ENCODE assay signal across 14 mouse cellular contexts in genomic region chr10:63158191-63158590, GRCm38 (mm10). TPM values are rescaled to one million over a fixed set of nuclear protein-coding genes. Genes with fewer than 3 reads are reported as not detected.
DNase-seq lines count a peak whose midpoint lies in the region; ATAC-seq lines count a peak whose summit lies in the region.
"Had no signal": no experiment of that assay in that cellular context is flagged by ENCODE, and none has a peak within 500 bp of the region (broad histone marks: within the 10 kb centered on the region; RNA-seq: fewer than 3 reads in every experiment).

No protein-coding gene starts in this region.

- H3K9me3 ChIP-seq in embryonic facial prominence, embryonic 10.5 days, result no peaks in the 10 kb centered on the region
- no peaks in the 10 kb centered on the region for H3K9me3 ChIP-seq in midbrain, embryonic 15.5 days
- H3K9me3 ChIP-seq: hindbrain, embryonic 15.5 days; kidney, embryonic 15.5 days; limb, embryonic 10.5 days; lung, embryonic 15.5 days; midbrain, embryonic 10.5 days had no signal

- H3K9ac ChIP-seq in midbrain, embryonic 15.5 days, result no peak overlapping the region
- H3K9ac ChIP-seq: hindbrain, embryonic 15.5 days; kidney, embryonic 15.5 days; lung, embryonic 15.5 days had no signal

- 76% methylated on average over 13 of the region's 13 CpGs for WGBS in embryonic facial prominence, embryonic 10.5 days
- WGBS in midbrain, embryonic 15.5 days, result 76% methylated on average over 13 of the region's 13 CpGs

- intact Hi-C loops in heart, postnatal 36 days (cut with DNase I), result loop anchor here (5.0 kb wide), 1 partner anchor 84 kb away; the partner anchor contains the start of gene Herc4

- no peak overlapping the region for H3K4me3 ChIP-seq in embryonic facial prominence, embryonic 10.5 days
- no peak overlapping the region for H3K4me3 ChIP-seq in midbrain, embryonic 15.5 days
- H3K4me3 ChIP-seq: hindbrain, embryonic 15.5 days; kidney, embryonic 15.5 days; limb, embryonic 10.5 days; lung, embryonic 15.5 days; midbrain, embryonic 10.5 days had no signal

- H3K4me1 ChIP-seq in embryonic facial prominence, embryonic 10.5 days, result no peaks in the 10 kb centered on the region
- H3K4me1 ChIP-seq in midbrain, embryonic 15.5 days, result no peaks in the 10 kb centered on the region
- H3K4me1 ChIP-seq: hindbrain, embryonic 15.5 days; limb, embryonic 10.5 days; lung, embryonic 15.5 days had no signal

- no peak overlapping the region for H3K27ac ChIP-seq in embryonic facial prominence, embryonic 10.5 days (replicated peaks)
- no peak overlapping the region for H3K27ac ChIP-seq in midbrain, embryonic 15.5 days
- H3K27ac ChIP-seq: hindbrain, embryonic 15.5 days; kidney, embryonic 15.5 days; limb, embryonic 10.5 days; lung, embryonic 15.5 days; midbrain, embryonic 10.5 days had no signal

- H3K36me3 ChIP-seq in embryonic facial prominence, embryonic 10.5 days (replicated peaks), result no peaks in the 10 kb centered on the region
- H3K36me3 ChIP-seq in midbrain, embryonic 15.5 days (replicated peaks), result no peaks in the 10 kb centered on the region
- H3K36me3 ChIP-seq: hindbrain, embryonic 15.5 days; kidney, embryonic 15.5 days; limb, embryonic 10.5 days; lung, embryonic 15.5 days; midbrain, embryonic 10.5 days had no signal

- no peak for ATAC-seq in midbrain, embryonic 15.5 days (replicated peaks)

- peak; percentile 30 for DNase-seq in ovary, adult 18-20 months (ENCODE audit: low spot score)
- no peak for DNase-seq in ovary, postnatal 14 days (ENCODE audit: low spot score)
- peak; percentile 21 for DNase-seq in brain, adult 2 months (ENCODE audit: low read depth, low spot score)
- peak; percentile 32 to 39 for DNase-seq in heart, postnatal 36 days
- DNase-seq in embryonic facial prominence, embryonic 10.5 days (ENCODE audit: low spot score), result no peak
- DNase-seq in right cerebral cortex, adult 18-20 months, result no peak
- DNase-seq: cerebellum, postnatal 25 days had no signal

- no peaks in the 10 kb centered on the region for H3K27me3 ChIP-seq in embryonic facial prominence, embryonic 10.5 days (replicated peaks; ENCODE audit: low read depth, poor library complexity, severe bottlenecking)
- no peaks in the 10 kb centered on the region for H3K27me3 ChIP-seq in midbrain, embryonic 15.5 days (replicated peaks)
- H3K27me3 ChIP-seq: hindbrain, embryonic 15.5 days; kidney, embryonic 15.5 days; lung, embryonic 15.5 days had no signal

- H3K4me2 ChIP-seq in midbrain, embryonic 15.5 days, result no peak overlapping the region
- H3K4me2 ChIP-seq: hindbrain, embryonic 15.5 days; kidney, embryonic 15.5 days; lung, embryonic 15.5 days had no signal

RNA-seq across cellular contexts. Expression of gene Mypn, which starts 45.6 kb away (rescaled TPM):
- 100 to 1,000 TPM in 1 of 2 experiments, 10 to 100 TPM in 1; 96.7 to 105 TPM for total RNA-seq in heart, postnatal 36 days (2021)
- 0.04 TPM in 1 of 2 replicates, not detected in the other for polyA plus RNA-seq in embryonic facial prominence, embryonic 10.5 days (2016; fragmentation: Nextera tagmentation; extraction: Ambion mirVana)
- polyA plus RNA-seq in midbrain, embryonic 15.5 days (2015; fragmentation: Nextera tagmentation; extraction: Ambion mirVana), result 0.21 and 0.31 TPM in 2 replicates

RNA-seq across cellular contexts. Expression of gene Atoh7, which starts 58.7 kb away (rescaled TPM):
- total RNA-seq in heart, postnatal 36 days (2021), result not detected
- polyA plus RNA-seq in embryonic facial prominence, embryonic 10.5 days (2016; fragmentation: Nextera tagmentation; extraction: Ambion mirVana), result 0.26 and 0.29 TPM in 2 replicates
- 2.2 and 2.6 TPM in 2 replicates for polyA plus RNA-seq in midbrain, embryonic 15.5 days (2015; fragmentation: Nextera tagmentation; extraction: Ambion mirVana)
- polyA plus RNA-seq: embryonic facial prominence, embryonic 14.5 days; kidney, embryonic 15.5 days; lung, embryonic 15.5 days had no signal

Comparison
In these comparisons a context has a peak if more than half of its experiments do, and no peak if none do; other contexts are left out.
1. DNase-seq: peak in ovary, adult 18-20 months (single experiment), brain, adult 2 months (single experiment) and heart, postnatal 36 days (2 of 2); none in ovary, postnatal 14 days (single experiment), embryonic facial prominence, embryonic 10.5 days (single experiment) and right cerebral cortex, adult 18-20 months (single experiment).